ENCODE assay signal across 12 mouse cellular contexts in genomic region chr14:9606584-9607377, GRCm38 (mm10).
DNase-seq lines count a peak whose midpoint lies in the region; ATAC-seq and TF ChIP-seq lines count a peak whose summit lies in the region.
"Had no signal": no experiment of that assay in that cellular context is flagged by ENCODE, and none has a peak within 500 bp of the region (broad histone marks: within the 10 kb centered on the region; RNA-seq: fewer than 3 reads in every experiment).

No protein-coding gene starts in this region.

- no peak overlapping the region for H3K4me2 ChIP-seq in hindbrain, embryonic 13.5 days
- peak overlapping the region; percentile 7; the same call in 1 of the 2 replicates for H3K4me2 ChIP-seq in neural tube, embryonic 15.5 days

- peak; percentile 79 for ATAC-seq in hindbrain, embryonic 13.5 days (ENCODE audit: low FRiP score)
- ATAC-seq in neural tube, embryonic 15.5 days (ENCODE audit: low FRiP score): peak; percentile 79; the same call in 1 of the 2 replicates
- ATAC-seq: intestine, postnatal 0 days had no signal

- peaks cover 11% of the 10 kb centered on the region; the same call in 1 of the 2 replicates for H3K4me1 ChIP-seq in hindbrain, embryonic 13.5 days (replicated peaks)
- no peaks in the 10 kb centered on the region for H3K4me1 ChIP-seq in hindbrain, embryonic 10.5 days (replicated peaks)
- peaks cover 10% of the 10 kb centered on the region for H3K4me1 ChIP-seq in liver, adult 2 months (ENCODE audit: control insufficient read depth, insufficient read depth, low read length)
- H3K4me1 ChIP-seq in neural tube, embryonic 15.5 days: peaks cover 6% of the 10 kb centered on the region; the same call in 1 of the 2 replicates

- no peak for TF ChIP-seq CTCF in brain, embryonic 14.5 days (IDR thresholded peaks at IDR 0.05; ENCODE audit: borderline replicate concordance, extremely low read depth, insufficient read depth, insufficient read length)
- TF ChIP-seq CTCF in liver, adult 2 months (IDR thresholded peaks at IDR 0.05; ENCODE audit: low read depth, low read length): no peak

- no peaks in the 10 kb centered on the region for H3K79me2 ChIP-seq in liver, adult 2 months (ENCODE audit: control insufficient read depth, insufficient read depth, low read length)

- intact Hi-C loops in heart, postnatal 14 days (cut with DNase I): no loop called here

- no peaks in the 10 kb centered on the region for H3K9me3 ChIP-seq in hindbrain, embryonic 13.5 days
- H3K9me3 ChIP-seq in hindbrain, embryonic 10.5 days: no peaks in the 10 kb centered on the region
- no peaks in the 10 kb centered on the region for H3K9me3 ChIP-seq in neural tube, embryonic 15.5 days (replicated peaks)

- no peak for DNase-seq in hindbrain, embryonic 10.5 days (ENCODE audit: low spot score)
- DNase-seq in brain, embryonic 14.5 days (ENCODE audit: low read depth): peak; percentile 84
- peak; percentile 98 for DNase-seq in liver, adult 2 months (ENCODE audit: extremely low read depth, low read depth, low spot score)
- DNase-seq in thymus, adult 18-20 months: no peak
- no peak for DNase-seq in heart, postnatal 14 days
- no peak for DNase-seq in adipocyte (ENCODE audit: low spot score)
- DNase-seq: embryo, embryonic 11 days; gastrocnemius, postnatal 36 days; spleen, adult 18-20 months had no signal

- no peak overlapping the region for H3K9ac ChIP-seq in hindbrain, embryonic 13.5 days
- H3K9ac ChIP-seq in liver, adult 2 months (ENCODE audit: low read depth, low read length): no peak overlapping the region
- H3K9ac ChIP-seq in neural tube, embryonic 15.5 days (replicated peaks): no peak overlapping the region

- no peak overlapping the region for H3K27ac ChIP-seq in hindbrain, embryonic 13.5 days
- H3K27ac ChIP-seq in hindbrain, embryonic 10.5 days: no peak overlapping the region
- H3K27ac ChIP-seq in liver, adult 2 months (replicated peaks; ENCODE audit: insufficient read depth, low read depth, low read length): no peak overlapping the region
- H3K27ac ChIP-seq in neural tube, embryonic 15.5 days (replicated peaks): no peak overlapping the region

- no peak overlapping the region for H3K4me3 ChIP-seq in hindbrain, embryonic 13.5 days
- no peak overlapping the region for H3K4me3 ChIP-seq in hindbrain, embryonic 10.5 days
- H3K4me3 ChIP-seq in liver, adult 2 months (ENCODE audit: insufficient read depth, low read depth, low read length): no peak overlapping the region
- H3K4me3 ChIP-seq in neural tube, embryonic 15.5 days (replicated peaks): no peak overlapping the region

- no peak for TF ChIP-seq POLR2A in brain, embryonic 14.5 days (IDR thresholded peaks at IDR 0.05; ENCODE audit: borderline replicate concordance, extremely low read depth, insufficient read depth, insufficient read length, poor library complexity, severe bottlenecking)
- no peak for TF ChIP-seq POLR2A in liver, adult 2 months (IDR thresholded peaks at IDR 0.05; ENCODE audit: extremely low read depth, insufficient read depth, low read length)

- no peaks in the 10 kb centered on the region for H3K27me3 ChIP-seq in hindbrain, embryonic 13.5 days
- H3K27me3 ChIP-seq in hindbrain, embryonic 10.5 days (ENCODE audit: insufficient read depth, poor library complexity, severe bottlenecking): no peaks in the 10 kb centered on the region
- H3K27me3 ChIP-seq in liver, adult 2 months (ENCODE audit: control insufficient read depth, insufficient read depth, low read length): no peaks in the 10 kb centered on the region; the same call in 1 of the 2 replicates
- no peaks in the 10 kb centered on the region for H3K27me3 ChIP-seq in neural tube, embryonic 15.5 days (replicated peaks)

- H3K36me3 ChIP-seq in hindbrain, embryonic 13.5 days: no peaks in the 10 kb centered on the region
- H3K36me3 ChIP-seq in hindbrain, embryonic 10.5 days: no peaks in the 10 kb centered on the region
- H3K36me3 ChIP-seq in liver, adult 2 months (ENCODE audit: control insufficient read depth, insufficient read depth, low read length): no peaks in the 10 kb centered on the region
- H3K36me3 ChIP-seq in neural tube, embryonic 15.5 days: no peaks in the 10 kb centered on the region

- WGBS in hindbrain, embryonic 13.5 days: 62% methylated on average over 12 of the region's 12 CpGs
- 83% methylated on average over 12 of the region's 12 CpGs for WGBS in hindbrain, embryonic 10.5 days
- 22% methylated on average over 12 of the region's 12 CpGs for WGBS in liver, adult 2 months
- 45% methylated on average over 12 of the region's 12 CpGs for WGBS in neural tube, embryonic 15.5 days

Comparison
In these comparisons a context has a peak if more than half of its experiments do, and no peak if none do; other contexts are left out.
1. DNase-seq: peak in brain, embryonic 14.5 days (single experiment) and liver, adult 2 months (single experiment); none in hindbrain, embryonic 10.5 days (single experiment), thymus, adult 18-20 months (0 of 2), heart, postnatal 14 days (0 of 2) and adipocyte (single experiment).